Mouse (Mus musculus): ENCODE data around the gene Plxnc1. TPM values are rescaled to one million over a fixed set of nuclear protein-coding genes. Genes with fewer than 3 reads are reported as not detected.

The Plxnc1 gene
- total RNA-seq, 2 experiments from 2014 or later = 46.2 to 49.9 TPM

- intact Hi-C loops (cut with DNase I) = no loop called here
- no peak overlapping the region for H3K27ac ChIP-seq
- no peak for TF ChIP-seq CTCF (IDR thresholded peaks at IDR 0.05)
- DNase-seq (ENCODE audit: extremely low spot score in 1 of 2, low spot score in 2 of 2) = no peak
- H3K4me3 ChIP-seq = no peak overlapping the region
Measured at GRCm38 (mm10) chr10:94974345-94975098, 29.9 kb upstream of the Plxnc1 start.

DNA sequence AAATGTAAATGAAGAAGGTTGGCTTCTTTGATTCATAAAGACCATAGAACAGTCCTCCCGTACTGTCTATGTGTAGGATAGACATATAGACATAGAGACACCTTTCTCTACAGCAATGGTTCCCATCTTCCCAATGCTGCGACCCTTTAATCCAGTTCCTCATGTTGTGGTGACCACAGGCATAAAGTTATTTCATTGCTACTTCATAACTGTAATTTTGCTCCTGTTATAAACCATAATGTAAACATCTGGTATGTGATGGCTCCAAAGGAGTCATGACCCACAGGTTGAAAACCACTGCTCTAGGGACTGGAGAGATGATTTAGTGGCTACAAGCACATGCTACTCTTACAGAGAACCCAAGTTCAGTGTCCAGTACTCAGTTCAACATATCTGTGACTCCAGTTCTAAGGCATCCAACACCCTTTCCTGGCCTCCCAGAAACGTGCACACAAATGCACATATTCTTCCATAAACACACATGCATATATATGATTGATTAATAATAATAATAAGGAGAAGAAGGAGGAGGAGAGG lies 27.1 kb upstream of the Plxnc1 start:
- H3K4me3 ChIP-seq = no peak overlapping the region
- no peak for DNase-seq (ENCODE audit: extremely low spot score in 1 of 2, low spot score in 2 of 2)
- no peak overlapping the region for H3K27ac ChIP-seq
- intact Hi-C loops (cut with DNase I) = no loop called here
- no peak for TF ChIP-seq CTCF (IDR thresholded peaks at IDR 0.05)

- peak overlapping the region; percentile 60 for H3K27ac ChIP-seq
- no peak for TF ChIP-seq CTCF (IDR thresholded peaks at IDR 0.05)
- peak in 1 of 2 experiments; percentile 31 for DNase-seq (ENCODE audit: extremely low spot score in 1 of 2, low spot score in 2 of 2)
- no peak overlapping the region for H3K4me3 ChIP-seq
- intact Hi-C loops (cut with DNase I) = no loop called here
Measured at GRCm38 (mm10) chr10:94970221-94970620, 25.6 kb upstream of the Plxnc1 start.

GRCm38 (mm10) chr10:94967468-94967867 lies 22.8 kb upstream of the Plxnc1 start:
- DNase-seq (ENCODE audit: extremely low spot score in 1 of 2, low spot score in 2 of 2) = no peak
- Histone ChIP-seq H3K27ac (no peak overlapping the region), H3K4me3 (no peak overlapping the region)
- intact Hi-C loops (cut with DNase I) = no loop called here
- TF ChIP-seq CTCF (IDR thresholded peaks at IDR 0.05) = no peak

- intact Hi-C loops (cut with DNase I) = no loop called here
- H3K27ac ChIP-seq = no peak overlapping the region
- no peak for TF ChIP-seq CTCF (IDR thresholded peaks at IDR 0.05)
- H3K4me3 ChIP-seq = no peak overlapping the region
- no peak for DNase-seq (ENCODE audit: extremely low spot score in 1 of 2, low spot score in 2 of 2)
Measured at GRCm38 (mm10) chr10:94966789-94967188, 22.2 kb upstream of the Plxnc1 start.

DNA sequence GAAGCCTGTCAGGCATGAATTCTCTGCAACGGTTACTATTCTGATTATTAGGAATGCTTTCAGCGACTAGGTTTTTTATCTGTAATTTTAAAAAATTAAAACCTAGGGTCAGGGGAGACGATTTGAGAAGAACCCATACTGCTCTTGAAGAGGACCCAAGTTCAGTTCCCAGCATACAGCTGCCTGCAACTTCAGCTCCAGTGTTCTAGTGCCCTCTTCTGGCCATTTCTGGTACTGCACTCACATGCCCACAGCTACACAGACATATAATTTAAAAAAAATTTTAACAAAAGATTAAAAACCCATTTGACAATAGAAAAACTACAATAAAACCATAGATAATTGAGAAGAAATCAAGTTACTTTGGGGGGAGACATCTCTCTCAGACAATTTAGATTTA lies 20.5 kb upstream of the Plxnc1 start:
- DNase-seq (ENCODE audit: extremely low spot score in 1 of 2, low spot score in 2 of 2) = no peak
- peak; percentile 57 for TF ChIP-seq CTCF (IDR thresholded peaks at IDR 0.05)
- Histone ChIP-seq H3K4me3 (no peak overlapping the region), H3K27ac (no peak overlapping the region)
- intact Hi-C loops (cut with DNase I) = no loop called here

DNA sequence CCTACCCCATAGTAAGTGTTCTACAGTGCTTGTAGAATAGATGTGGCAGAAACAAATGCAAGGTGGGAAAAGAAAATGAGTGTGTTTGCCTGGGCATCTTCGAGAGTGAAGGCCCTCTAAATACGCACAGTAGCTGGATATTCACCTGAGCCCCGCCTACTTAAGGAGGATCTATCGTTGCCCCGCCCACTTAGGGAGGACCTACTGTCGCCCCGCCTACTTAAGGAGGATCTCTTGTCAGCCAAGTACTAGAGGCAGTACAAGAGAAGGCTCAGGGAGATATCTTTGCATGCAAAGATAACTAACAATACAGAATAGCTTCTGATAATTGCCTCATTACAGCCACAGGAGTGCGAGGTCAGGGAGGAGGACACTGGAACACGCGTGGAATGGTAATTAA lies 17.4 kb upstream of the Plxnc1 start:
- DNase-seq (ENCODE audit: extremely low spot score in 1 of 2, low spot score in 2 of 2) = no peak

DNA sequence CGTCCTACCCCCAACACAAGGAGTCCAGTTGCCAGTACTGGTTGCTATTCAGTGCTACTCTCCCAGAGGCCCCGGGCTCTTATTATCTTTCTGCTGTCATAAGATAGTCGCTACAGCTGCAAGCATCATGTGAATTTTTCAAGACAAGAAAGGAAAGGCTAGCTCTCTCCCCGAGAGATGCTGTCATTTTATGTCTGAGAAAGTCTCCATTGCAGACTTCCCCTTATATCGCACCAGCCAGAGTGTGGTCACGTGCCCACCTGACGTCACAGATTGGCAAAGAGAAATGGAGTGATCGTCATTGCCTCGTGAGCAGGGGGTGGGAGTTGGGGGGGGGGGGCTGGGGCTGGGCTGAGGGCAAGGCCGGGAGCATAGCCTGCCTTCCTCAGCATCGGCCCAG lies 16.6 kb upstream of the Plxnc1 start:
- no peak for DNase-seq (ENCODE audit: extremely low spot score in 1 of 2, low spot score in 2 of 2)
- TF ChIP-seq CTCF (IDR thresholded peaks at IDR 0.05) = no peak
- Histone ChIP-seq H3K27ac (no peak overlapping the region), H3K4me3 (no peak overlapping the region)
- intact Hi-C loops (cut with DNase I) = no loop called here

More for the DNA sequence above, 17.4 kb upstream of the Plxnc1 start:
- no peak for TF ChIP-seq CTCF (IDR thresholded peaks at IDR 0.05)
- Histone ChIP-seq H3K4me3 (no peak overlapping the region), H3K27ac (no peak overlapping the region)
- intact Hi-C loops (cut with DNase I) = no loop called here

GRCm38 (mm10) chr10:94958311-94958710 lies 13.7 kb upstream of the Plxnc1 start:
- DNase-seq (ENCODE audit: extremely low spot score in 1 of 2, low spot score in 2 of 2) = no peak
- intact Hi-C loops (cut with DNase I) = no loop called here
- TF ChIP-seq CTCF (IDR thresholded peaks at IDR 0.05) = peak; percentile 90

DNA sequence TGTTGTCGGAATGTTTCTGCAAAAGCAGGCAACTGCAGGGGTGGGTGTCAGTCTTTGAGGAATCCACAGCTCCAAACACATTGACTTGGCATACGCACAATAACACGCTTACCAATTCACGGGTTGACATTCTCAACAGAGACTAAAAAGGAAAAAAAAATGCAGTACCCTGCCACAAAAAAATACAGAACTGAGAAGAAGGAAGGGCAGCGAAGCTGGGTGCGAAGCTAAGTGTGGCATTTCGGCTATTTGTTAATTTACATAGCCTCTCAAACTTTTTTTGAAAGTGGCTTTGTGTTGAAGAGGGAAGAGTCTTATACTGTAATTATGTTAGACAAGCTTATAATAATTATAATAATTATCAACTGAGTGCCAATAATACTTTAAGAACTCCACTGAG lies 13.1 kb upstream of the Plxnc1 start:
- DNase-seq (ENCODE audit: extremely low spot score in 1 of 2, low spot score in 2 of 2) = no peak
- H3K4me3 ChIP-seq = no peak overlapping the region
- intact Hi-C loops (cut with DNase I) = no loop called here
- no peak for TF ChIP-seq CTCF (IDR thresholded peaks at IDR 0.05)
- H3K27ac ChIP-seq = no peak overlapping the region

More at GRCm38 (mm10) chr10:94958311-94958710, 13.7 kb upstream of the Plxnc1 start:
- no peak overlapping the region for H3K4me3 ChIP-seq
- no peak overlapping the region for H3K27ac ChIP-seq

DNA sequence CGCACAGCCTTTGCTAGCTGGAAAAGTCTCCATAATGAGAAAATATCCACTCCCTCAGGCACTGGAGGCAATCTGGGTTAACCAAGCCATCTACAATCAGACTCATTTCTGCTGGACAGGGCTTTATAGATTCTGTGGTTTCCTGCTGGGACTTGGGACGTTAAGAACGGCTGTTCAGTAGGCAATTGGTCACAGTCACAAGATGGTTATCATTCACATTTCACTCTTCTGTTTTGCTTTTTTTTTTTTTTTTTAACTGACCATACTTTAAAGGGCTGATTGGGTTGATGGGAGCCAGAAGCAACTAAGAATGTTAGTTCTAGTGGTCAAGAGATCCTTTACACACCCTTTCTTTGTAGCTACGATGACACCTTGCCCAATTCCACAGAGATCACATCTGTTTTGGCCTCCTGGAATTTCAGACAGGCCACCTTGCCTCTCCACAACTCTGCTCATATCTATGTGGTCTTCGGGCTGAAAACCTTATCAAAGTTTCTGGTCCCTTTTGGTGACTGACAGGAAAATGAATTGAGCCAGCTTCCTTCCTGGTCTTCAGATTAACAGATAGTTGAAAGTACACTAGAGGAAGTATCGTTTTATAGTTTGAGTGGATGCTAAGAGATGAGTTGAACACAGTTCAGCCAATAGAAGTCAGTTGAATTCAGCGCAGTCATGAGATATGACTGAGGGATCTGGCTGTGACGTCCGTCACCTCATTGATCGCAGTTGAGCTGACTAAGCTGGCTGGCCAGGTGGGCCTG lies 3.5 kb upstream of the Plxnc1 start:
- no peak for DNase-seq (ENCODE audit: extremely low spot score in 1 of 2, low spot score in 2 of 2)
- Histone ChIP-seq H3K27ac (no peak overlapping the region), H3K4me3 (no peak overlapping the region)
- intact Hi-C loops (cut with DNase I) = loop anchor here (10.0 kb wide), 2 partner anchors 533 to 733 kb away; no protein-coding TSS in a partner anchor
- no peak for TF ChIP-seq CTCF (IDR thresholded peaks at IDR 0.05)

DNA sequence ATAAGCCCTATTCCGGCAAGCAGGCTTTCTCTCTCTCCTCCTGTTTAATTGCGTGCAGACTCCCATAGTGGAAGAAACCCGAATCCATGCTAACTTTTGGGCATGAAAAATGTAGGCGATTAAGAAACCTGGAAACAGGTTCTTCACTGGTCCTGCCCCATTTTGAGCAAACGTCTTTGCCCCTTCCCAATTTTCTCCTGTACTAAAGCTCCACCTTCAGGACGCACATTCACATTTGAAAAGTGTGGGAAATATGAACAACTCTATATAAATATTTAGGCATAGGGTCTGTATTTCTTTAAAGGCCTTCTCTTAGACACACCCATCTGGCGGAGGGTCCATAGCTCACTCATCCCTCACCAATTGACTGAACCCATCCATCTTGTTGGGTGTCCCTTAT lies 2.8 kb upstream of the Plxnc1 start:
- TF ChIP-seq CTCF (IDR thresholded peaks at IDR 0.05) = peak; percentile 38
- DNase-seq (ENCODE audit: extremely low spot score in 1 of 2, low spot score in 2 of 2) = no peak
- Histone ChIP-seq H3K27ac (no peak overlapping the region), H3K4me3 (no peak overlapping the region)
- intact Hi-C loops (cut with DNase I) = loop anchor here (10.0 kb wide), 2 partner anchors 533 to 733 kb away; no protein-coding TSS in a partner anchor
